Mouse (Mus musculus) layer of hippocampus, postnatal 10 days (tissue): ENCODE data around the gene Zfp644. TPM values are rescaled to one million over a fixed set of nuclear protein-coding genes. Genes with fewer than 3 reads are reported as not detected.

Experiments used
- DNase-seq, 2 experiments: peaks; one replicate each; pipeline ENCODE4 v3.0.0; 2021; ENCODE audit warnings: low spot score in 2 of 2
- total RNA-seq, 2 experiments: library from RNA; stranded (reverse); gene quantifications; 2 replicates each; pipeline ENCODE4 v1.2.3; 2021

Zfp644 gene
- total RNA-seq, 2 experiments from 2014 or later: 84.2 to 87.7 TPM

- no peak for DNase-seq
Measured at GRCm38 (mm10) chr5:106599482-106599881, 97.6 kb downstream of the Zfp644 start.

- DNase-seq: no peak
Measured at GRCm38 (mm10) chr5:106597472-106597871, 99.6 kb downstream of the Zfp644 start.

GRCm38 (mm10) chr5:106594388-106594787 lies 102.7 kb downstream of the Zfp644 start:
- DNase-seq: no peak

GRCm38 (mm10) chr5:106590686-106591085 lies 106.4 kb downstream of the Zfp644 start:
- no peak for DNase-seq

- no peak for DNase-seq
Measured at GRCm38 (mm10) chr5:106589670-106590069, 107.4 kb downstream of the Zfp644 start.

- DNase-seq: no peak
Measured at GRCm38 (mm10) chr5:106589006-106589405, 108.1 kb downstream of the Zfp644 start.

- no peak for DNase-seq
Measured at GRCm38 (mm10) chr5:106580943-106581342, 116.1 kb downstream of the Zfp644 start.

- no peak for DNase-seq
Measured at GRCm38 (mm10) chr5:106577237-106577888, 119.7 kb downstream of the Zfp644 start.

- no peak for DNase-seq
Measured at GRCm38 (mm10) chr5:106575098-106575497, 122.0 kb downstream of the Zfp644 start.

GRCm38 (mm10) chr5:106574560-106574946 lies 122.5 kb downstream of the Zfp644 start:
- peak; percentile 84 to 87 for DNase-seq

GRCm38 (mm10) chr5:106573742-106574559 lies 123.1 kb downstream of the Zfp644 start:
- DNase-seq: peak in 1 of 2 experiments; percentile 31

Other genes with a start within 250 kb of the Zfp644 start
- gene Barhl2, start 239.1 kb downstream of the Zfp644 start, total RNA-seq: under 1 TPM; 0.46 to 0.51 TPM
- not detected for gene Gm17304, start 88.2 kb downstream of the Zfp644 start, total RNA-seq
- gene Hfm1, start 229.0 kb upstream of the Zfp644 start, total RNA-seq: 1 to 10 TPM; 2.9 to 3.4 TPM